Mouse (Mus musculus): ENCODE results near the gene Gnai3.
A peak's percentile ranks its signal among the peaks of the same experiment; 100 is the strongest.

Gene Gnai3

DNA sequence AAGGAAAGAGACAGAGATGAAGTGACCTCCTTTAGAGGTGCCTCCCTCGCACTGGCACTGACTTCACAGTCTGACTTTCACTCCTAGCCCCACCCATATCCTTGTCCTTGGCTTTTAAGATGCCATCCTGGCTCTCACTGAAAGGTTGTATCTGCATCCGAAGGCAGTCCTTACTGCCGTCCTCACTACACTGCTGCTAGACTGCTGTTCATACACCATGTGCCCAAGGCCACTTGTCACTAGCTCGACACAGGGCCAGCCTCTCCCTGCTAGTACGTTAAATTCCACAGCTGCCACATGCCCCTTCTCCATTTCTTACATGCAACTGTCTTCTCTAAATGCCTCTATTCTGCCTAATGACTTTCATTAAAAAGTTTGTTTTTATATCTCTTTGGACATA is 34.6 kb downstream of the Gnai3 start:
- no peak for DNase-seq (ENCODE audit: low read depth)

DNA sequence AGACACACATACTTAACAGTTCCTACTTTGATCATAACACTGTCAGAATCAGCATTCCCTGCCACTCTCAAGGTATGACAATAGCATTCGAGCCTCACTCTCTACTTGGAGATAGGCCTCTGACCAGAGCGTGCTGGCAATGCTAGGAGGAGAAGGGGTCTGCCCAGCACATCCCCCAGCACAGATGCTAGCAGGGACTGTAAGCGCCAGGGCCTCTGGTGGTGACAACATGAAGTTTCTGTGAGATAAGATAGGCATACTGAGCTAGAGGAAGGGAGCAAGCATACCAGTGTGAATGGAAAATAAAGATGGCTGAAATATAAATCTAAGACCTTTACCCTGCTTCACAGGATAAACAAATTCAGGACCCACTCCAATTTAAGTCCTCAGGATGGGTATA is 40.7 kb downstream of the Gnai3 start:
- DNase-seq (ENCODE audit: low read depth): no peak

DNA sequence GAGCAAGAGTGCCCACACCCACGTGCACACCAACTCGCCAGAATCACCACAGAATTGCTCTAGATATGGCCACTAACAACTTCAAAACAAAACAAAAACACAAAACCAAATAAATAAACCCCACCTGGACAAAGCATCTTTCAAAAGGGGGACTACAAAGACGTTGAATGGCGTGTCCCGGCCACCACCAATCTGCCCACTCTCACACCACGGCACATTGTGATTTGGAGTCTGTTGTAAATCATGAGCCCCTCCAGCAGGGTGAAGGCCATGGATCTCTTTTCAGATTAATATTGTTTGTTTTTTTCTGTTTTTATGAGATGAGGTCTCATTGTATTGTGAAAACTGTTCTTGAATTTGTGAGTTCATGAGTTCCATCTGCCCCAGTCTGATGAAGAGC is 43.9 kb downstream of the Gnai3 start:
- no peak for DNase-seq (ENCODE audit: low read depth)

DNA sequence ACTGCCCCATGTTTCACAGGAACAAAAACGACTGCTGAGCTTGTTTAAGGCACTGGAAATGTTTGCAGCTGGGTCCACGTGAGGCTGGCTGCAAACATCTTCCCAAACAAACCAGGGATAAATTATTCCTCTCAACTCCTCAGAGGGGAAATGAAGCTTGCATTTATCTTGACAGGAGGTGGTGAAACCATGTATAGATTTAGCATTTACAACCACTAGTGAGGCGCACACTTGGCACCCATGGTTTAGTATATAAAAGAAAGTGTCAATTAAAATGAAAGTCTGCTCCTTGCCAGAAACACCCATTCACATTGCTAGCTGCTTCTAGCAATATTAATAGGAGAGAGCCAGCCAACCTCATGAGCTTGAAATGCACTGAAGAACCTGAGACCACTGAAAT is 44.4 kb downstream of the Gnai3 start:
- no peak for DNase-seq (ENCODE audit: low read depth)

DNA sequence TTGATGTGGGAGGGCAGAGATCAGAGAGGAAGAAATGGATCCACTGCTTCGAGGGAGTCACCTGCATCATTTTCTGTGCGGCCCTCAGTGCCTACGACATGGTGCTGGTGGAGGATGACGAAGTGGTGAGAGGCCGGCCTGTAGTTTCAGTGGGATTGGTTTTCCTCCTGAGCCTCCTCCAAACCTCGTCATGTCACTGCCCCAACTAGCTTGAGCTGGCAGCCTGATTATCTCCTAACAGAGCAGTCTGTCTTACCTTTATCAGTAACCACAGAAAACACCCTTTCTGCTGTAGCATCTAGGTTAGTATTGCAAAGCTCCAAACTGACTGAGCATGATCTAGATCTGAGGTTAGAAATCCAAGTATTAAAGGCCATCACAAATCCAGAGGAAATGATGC is 47.6 kb downstream of the Gnai3 start:
- DNase-seq (ENCODE audit: low read depth): no peak

DNA sequence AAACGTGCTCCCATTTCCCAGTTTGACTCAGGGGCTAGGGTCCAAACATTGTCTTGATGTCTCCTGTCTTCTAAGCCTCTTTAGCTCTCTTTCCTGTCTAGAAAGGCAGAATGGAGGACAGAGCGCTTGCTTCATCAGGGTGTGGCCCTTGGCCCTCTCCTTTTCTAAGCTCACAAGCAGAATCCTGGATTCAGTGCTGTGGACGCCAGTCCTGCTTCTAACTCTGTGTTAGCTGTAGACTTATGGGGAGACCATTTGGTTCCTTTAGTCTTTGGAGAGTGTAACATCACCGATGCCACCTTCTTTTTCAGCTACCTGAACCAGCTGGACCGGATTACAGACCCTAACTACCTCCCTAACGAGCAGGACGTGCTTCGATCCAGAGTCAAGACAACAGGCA is 48.3 kb downstream of the Gnai3 start:
- DNase-seq (ENCODE audit: low read depth): no peak

DNA sequence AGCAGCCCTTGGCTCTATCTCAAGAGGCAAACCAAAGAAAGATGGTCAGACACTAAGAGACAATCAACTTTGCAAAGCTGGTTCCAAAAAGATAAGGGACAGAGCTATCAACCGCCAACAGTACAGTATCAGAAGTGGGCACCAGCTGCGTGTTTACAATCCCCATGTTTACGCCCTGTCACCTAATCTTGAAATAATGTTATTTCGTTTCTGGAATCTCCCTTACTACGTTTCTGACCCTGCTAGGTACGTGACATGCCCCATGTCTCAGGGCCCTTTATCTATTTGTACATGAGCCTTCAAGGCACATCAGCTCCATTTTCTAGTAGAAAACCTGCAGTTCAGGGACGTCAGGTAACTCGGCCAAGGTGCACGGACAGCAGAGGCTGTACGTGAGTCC is 49.2 kb downstream of the Gnai3 start:
- DNase-seq (ENCODE audit: low read depth): no peak

DNA sequence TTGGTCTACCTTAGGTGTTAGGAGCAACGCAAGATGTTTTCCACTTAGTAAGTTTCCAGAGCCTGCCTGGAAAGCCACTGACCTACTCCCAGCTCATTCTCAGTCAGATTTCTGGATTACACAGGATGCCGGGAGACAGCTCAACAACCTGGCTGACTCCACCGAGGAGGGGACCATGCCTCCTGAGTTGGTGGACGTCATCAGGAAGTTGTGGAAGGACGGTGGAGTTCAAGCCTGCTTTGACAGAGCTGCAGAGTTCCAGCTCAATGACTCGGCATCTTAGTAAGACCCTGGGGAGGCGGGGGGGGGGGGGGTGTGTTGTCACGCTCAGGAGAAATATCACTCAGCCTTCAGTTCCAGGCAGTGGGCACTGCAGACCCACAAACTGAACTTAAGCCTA is 49.7 kb downstream of the Gnai3 start:
- DNase-seq (ENCODE audit: low read depth): no peak

DNA sequence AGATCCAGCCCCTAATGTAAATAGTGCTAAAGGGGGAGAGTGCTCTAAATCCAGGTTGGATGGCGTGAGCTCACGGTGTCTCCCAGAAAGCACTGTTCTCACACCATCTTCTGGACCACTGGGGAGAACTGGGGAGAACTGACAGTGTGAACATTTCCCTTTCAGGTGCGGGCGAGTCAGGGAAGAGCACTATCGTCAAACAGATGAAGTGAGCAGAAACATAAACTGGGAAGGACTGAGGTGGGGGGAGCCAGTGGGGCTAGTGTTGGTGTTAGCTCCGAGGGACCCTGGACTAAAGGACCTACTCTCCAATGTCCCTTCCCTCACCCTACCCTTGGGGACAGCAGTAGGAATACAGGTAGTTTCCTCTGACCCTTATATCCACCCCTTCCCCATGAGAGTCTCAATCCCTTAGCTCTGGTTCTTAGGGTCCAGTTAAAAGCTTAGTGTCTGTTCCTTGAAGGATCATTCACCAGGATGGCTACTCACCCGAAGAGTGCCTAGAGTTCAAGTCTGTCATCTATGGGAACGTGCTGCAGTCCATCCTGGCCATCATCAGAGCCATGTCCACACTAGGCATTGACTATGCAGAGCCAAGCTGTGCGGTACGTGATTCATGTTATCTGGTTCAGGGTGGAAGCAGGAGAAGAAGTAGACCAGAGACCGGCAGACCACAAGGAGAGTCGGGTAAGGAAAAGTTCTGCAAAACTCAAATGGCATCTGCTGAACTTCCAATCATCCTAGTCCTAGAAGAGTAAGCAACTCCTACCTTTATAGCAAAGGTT is 50.8 kb downstream of the Gnai3 start:
- DNase-seq (ENCODE audit: low read depth): no peak

DNA sequence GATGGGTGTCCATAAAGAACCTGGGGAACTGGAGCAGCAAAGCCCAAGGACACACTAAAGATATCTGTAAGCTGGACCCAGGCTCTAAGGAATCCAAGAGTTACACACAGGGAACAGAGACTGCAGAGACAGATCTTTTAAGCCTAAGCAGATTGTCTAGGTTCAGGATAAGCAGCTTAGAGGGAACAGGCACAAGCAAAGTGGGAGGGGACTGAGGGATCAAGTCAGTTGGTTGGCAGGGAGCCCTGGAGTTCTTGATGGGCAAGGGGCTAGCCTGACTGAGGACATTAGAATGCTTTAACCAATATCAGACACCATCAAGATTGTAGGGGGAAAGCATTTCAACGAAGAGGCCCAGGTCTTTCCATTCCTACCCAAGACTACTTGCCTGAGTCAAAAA is 51.8 kb downstream of the Gnai3 start:
- no peak for DNase-seq (ENCODE audit: low read depth)

DNA sequence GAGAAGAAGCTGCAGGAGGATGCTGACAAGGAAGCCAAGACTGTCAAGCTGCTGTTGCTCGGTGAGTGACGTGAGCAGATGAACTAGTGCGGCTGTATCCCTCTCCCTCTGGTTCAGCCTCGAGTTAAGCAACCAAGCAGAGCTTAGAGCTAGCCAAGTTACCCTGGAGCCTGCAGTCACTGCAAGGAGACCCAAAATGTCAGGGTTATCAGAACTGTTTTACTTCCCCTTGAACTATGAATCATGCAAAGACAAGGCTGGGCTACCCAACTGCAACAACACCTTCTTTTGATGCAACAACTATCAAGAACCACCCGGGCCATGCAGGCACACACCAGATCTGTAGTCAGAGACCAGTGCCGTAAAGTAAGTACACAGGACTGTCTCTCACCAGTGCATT is 52.6 kb downstream of the Gnai3 start:
- no peak for DNase-seq (ENCODE audit: low read depth)

DNA sequence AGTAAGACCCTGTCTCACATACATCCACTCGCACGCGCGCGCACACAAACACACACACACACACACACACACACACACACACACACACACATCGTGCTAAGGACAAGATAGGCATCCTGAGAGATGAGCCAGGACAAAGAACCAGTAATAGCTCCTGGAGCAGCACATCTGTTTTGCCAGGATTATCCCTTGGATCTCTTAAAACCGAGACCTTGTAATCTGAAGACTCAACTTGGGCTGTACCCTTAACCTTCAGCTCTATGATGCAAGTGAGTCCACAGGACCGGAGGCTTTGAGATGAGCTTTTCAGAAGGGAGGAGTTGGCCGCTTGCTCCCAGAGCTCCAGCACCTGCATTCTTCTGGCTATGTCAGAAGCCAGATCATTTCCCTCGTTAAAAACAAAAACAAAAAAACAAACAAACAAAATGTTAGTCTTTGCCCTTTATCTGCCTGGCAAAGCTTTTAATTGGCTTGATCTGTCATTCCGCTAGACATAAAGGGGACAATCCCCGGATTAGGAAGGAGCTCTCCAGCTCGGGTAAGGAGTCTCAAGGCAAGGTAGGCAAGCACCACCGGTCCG is 53.3 kb downstream of the Gnai3 start, which contains the start of gene Gnat2:
TSS of gene Gnat2 (plus strand) at position 254 of the 580 bp plus-strand sequence.
- no peak for DNase-seq (ENCODE audit: low read depth)

DNA sequence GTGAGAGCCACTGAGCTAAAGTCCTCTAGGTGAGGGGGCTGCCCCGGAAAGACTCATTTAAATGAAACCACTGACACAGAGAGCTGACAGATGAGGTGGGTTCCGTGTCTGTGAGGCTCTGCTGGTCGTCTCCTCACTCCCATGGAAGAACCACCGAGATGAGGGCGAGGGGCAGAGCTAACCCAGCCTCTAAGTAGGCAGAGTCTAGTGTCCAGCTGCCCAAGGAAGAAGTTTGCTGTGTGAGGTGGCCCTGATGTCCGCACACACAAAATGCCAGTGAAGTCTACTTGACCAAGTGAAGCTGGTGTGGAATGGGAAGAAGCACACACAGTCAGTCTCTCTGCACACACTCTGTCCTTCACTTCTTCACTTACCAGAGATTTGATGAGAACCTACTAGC is 53.9 kb downstream of the Gnai3 start:
- no peak for DNase-seq (ENCODE audit: low read depth)

DNA sequence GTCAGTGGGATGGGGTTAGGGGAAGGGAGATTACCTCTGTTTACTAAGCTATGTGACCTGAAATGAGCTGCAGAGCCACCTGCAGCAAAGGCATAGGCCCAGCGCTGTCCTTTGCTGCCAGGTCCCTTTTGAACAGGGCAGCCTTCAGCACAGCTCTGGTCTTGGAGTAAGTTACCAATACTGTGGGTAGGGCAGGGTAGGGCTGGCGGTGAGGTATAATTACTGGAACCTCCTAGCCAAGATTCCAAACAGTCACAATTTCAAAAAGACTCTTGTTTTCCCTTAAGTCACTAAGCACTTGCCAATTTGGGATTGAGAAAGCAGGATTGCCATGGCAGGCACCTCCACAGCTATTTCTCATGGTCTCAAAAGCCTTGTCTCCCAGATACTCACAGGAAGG is 55.4 kb downstream of the Gnai3 start:
- DNase-seq (ENCODE audit: low read depth): peak; percentile 63

DNA sequence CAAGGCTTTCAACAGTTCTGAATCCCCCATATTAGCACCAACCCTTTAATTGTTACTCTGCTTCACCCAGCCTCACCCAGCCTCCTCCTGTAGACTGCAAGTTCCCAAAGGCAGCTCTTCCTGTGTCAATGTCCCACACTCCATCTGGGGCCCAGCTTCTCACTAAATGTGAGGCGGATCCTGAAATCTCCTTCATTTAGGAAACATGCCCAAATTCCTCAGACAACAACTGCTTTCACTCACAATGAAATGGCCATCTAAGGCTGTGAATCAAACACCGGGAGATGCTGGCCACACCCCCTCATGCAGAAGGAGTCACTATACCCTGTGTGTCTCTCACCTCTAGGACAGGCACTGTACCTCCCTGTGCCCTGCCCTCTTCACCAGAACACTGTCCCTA is 56.0 kb downstream of the Gnai3 start:
- DNase-seq (ENCODE audit: low read depth): no peak

DNA sequence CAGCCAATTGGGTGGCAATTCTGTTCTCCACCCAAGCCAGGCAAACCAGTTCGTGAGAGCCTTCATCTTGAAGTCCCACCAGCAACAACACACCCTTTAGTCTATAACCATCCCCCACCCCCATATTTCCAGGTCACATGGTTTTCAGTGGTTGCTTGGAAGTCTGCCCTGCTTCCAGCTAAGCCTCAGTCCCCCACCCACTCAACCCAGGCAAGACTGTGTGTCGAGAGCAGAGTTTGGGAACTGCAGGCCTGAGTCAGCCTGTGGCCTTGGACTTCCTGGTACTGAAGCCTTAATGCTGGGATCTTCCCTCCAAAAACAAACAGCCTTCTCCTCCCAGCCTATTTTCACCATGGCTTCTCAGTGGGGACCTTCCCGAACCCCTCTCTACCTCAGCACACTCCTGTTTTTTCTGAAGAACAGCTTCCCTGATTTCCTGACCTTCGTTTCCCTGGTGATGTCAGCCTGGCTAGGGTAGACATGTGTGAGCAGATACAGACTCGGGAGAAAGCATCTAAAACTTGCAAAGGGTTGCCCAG is 57.0 kb downstream of the Gnai3 start:
- peak; percentile 80 for DNase-seq (ENCODE audit: low read depth)

DNA sequence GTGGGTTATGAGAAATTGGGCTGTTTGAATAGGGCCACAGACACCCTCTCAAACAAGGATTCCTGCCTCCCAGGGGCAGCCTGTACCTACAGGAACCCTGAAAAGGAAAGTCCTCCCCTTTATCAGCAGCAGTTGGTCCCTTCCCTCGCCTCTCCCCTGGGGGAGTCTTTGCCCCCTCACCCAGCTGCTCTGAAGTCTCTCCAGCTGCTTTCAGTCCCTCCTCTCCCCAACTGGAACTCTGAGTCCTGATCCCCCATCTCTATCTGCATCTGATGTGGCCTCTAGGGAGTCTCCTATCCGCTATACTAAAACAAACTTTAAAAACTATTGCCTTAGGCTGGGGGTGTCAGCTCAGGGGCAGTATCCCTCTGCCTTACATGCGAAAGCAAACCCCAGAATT is 58.6 kb downstream of the Gnai3 start:
- DNase-seq (ENCODE audit: low read depth): no peak

DNA sequence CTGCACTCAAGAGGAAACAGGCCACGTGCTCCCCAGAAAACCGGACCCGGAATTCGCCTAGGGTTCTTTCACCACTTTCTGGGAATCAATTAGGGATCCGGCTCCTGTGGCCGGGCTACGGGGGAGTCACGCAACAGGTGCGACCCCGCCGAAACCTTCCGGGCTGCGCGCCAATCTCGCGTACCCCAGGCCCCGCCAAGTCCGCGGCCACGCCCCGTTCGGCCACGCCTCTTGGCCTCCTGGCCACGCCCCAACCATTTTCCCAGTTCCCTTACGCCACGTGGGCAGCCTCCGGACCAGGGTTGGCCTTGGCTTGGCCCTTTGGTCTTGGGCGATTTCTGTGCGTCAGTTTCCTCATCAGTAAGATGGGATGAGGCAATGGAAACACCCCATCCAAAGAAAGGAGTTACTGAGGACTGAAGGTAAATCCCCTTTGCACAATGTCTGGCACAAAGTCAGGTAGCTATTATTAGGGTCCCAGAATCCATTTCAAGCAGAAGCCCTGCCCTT is 59.4 kb downstream of the Gnai3 start, which contains the start of gene Ampd2:
TSS of gene Ampd2 (minus strand) at position 182 of the 510 bp plus-strand sequence.
- DNase-seq (ENCODE audit: low read depth): peak; percentile 67

DNA sequence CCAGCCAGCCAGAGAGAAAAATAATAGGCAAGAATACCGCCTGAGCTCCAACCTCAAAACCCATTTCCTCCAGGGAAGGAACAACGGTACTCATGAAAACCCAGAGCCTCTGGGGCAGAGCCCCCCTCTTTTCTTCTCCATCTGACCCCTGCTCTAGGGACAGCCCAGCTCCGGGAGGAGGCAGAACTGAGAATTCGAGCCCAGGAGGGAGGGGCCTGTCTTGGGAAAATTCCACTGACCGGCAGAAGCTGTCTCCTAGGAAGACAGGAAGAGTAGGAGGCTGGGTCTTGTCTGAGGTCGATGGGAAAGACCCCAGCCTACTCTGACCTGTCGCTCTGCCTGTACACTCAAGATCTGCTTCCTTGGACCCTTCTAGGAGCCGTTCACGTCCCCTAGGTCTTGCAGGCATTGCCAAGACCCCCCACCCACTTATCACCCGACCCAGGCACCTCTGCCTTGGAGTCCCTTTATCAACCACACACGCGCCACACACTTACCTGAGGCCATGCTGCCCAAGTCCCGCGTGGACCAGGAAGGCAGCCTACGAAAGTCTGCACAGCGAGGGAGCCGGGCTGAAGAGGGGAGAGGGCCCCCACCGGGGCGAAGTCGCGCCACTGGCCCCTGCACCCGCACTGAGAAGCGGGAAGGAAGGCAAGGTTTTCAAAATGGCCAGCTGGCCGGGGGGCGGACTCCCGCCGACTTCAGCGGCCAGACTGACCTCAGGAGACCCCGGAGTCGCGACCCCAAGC is 60.1 kb downstream of the Gnai3 start:
- peak; percentile 86 for DNase-seq (ENCODE audit: low read depth)

DNA sequence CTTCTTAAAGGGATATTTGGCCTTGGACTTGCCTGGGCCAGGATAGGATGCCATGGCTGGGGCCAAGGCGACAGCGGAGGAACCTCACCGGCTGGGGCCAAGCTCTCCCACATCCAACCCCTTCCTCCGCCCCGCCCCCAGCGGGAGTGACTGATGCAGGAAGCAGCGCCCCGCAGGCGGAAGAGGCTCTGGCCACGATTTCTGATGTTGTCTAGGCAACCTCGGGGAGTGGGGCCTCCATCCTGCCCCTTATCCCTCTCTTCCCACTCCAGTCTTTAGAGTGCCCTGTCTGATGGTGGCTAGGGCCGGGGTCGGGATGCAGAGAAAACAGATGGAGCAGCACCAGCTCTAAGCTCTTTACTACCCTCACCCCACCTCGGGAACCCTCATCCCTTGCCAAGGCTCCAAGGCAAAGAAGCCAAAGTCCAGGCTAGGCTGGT is 60.6 kb downstream of the Gnai3 start:
- peak; percentile 69 for DNase-seq (ENCODE audit: low read depth)

DNA sequence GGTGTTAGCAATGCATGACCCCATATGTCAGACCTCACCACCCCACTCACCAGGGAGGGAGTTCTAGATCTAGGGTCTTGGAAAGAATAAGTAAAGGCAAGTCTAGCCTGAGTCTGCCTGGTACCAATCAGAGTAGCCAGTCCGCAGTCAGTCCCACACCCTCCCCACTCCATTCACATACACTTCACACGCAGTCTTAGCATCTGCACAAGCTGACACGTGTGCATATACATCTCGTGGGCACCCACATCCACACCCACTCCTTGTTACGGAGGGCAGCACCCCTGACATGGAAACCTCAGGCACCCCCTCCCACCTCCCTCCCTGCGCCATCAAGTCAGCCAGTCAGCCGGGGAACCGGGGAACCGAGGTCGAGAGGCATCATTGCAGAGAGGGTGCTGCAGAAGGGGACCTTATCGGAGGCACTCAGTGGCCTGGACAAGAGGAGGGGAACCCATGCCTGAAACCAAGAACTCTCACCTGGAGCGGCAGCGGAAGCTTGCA is 61.1 kb downstream of the Gnai3 start:
- DNase-seq (ENCODE audit: low read depth): no peak

DNA sequence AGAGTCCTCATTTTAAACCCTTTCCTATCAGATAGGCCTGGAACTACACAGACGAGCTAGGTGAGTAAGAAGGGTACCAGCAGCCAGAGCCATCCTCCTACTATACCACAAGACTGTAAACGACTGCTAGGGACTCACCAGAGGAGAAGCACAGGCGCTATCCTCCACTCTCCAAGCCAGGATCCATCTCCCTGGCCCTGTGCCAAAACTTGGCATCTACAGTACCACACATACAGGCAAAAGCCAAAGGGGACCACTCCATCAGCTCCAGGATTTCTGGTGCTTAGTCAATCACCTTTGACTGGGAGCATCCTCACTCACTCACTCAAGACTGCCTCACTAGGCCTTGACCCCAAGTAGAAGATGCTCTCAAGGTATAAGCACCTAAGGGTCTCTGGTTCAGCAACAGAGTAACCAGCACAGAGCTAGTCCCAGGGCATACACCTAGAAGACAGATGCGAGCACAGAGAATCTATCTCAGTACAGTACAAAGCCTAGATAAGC is 62.0 kb downstream of the Gnai3 start:
- no peak for DNase-seq (ENCODE audit: low read depth)
